Mouse (Mus musculus) midbrain, postnatal 0 days (tissue): ENCODE data around the gene Serpina9. TPM values are rescaled to one million over a fixed set of nuclear protein-coding genes. Genes with fewer than 3 reads are reported as not detected.

ENCODE experiments used
- ATAC-seq: fragments of 200-750 bp; cut with Nextera tagmentation; 2 replicates; pipeline ENCODE4 v1.8.0; 2017; ENCODE audit warnings: moderate number of reproducible peaks, mild to moderate bottlenecking, moderate TSS enrichment, moderate library complexity; ENCODE audit not compliant: low FRiP score
- DNase-seq: peaks from one replicate; pipeline ENCODE4 v3.0.0-alpha.2; 2015; ENCODE audit warnings: low spot score
- H3K27ac ChIP-seq: fragments of 300-500 bp; sonication (generic); 2 replicates; pipeline ENCODE4 v1.5.1; 2014; ENCODE audit warnings: low read depth, mild to moderate bottlenecking, low read length, mixed read lengths
- H3K27me3 ChIP-seq: fragments of 300-500 bp; sonication (generic); 2 replicates; pipeline ENCODE4 v1.6.1; 2014; ENCODE audit warnings: low read length, control low read depth, mixed read lengths; ENCODE audit not compliant: insufficient read depth
- H3K36me3 ChIP-seq: fragments of 300-500 bp; sonication (generic); 2 replicates; pipeline ENCODE4 v1.6.1; 2014; ENCODE audit warnings: low read length, control low read depth, mixed read lengths; ENCODE audit not compliant: insufficient read depth
- H3K4me1 ChIP-seq: fragments of 300-500 bp; sonication (generic); 2 replicates; pipeline ENCODE4 v1.6.1; 2014; ENCODE audit warnings: mild to moderate bottlenecking, control low read depth, antibody characterized with exemption, low read length, mixed read lengths; ENCODE audit not compliant: insufficient read depth
- H3K4me2 ChIP-seq: fragments of 300-500 bp; sonication (generic); 2 replicates; pipeline ENCODE4 v1.6.1; 2014; ENCODE audit warnings: low read depth, mild to moderate bottlenecking, low read length, mixed read lengths; ENCODE audit not compliant: poor library complexity, severe bottlenecking
- H3K4me3 ChIP-seq: fragments of 300-500 bp; sonication (generic); 2 replicates; pipeline ENCODE4 v1.5.1; 2014; ENCODE audit warnings: low read depth, mild to moderate bottlenecking, low read length, moderate library complexity
- H3K9ac ChIP-seq: fragments of 300-500 bp; sonication (generic); replicated peaks from 2 replicates; pipeline ENCODE4 v1.6.1; 2014; ENCODE audit warnings: mild to moderate bottlenecking, low read length, moderate library complexity, mixed read lengths; ENCODE audit not compliant: poor library complexity, severe bottlenecking
- H3K9me3 ChIP-seq: fragments of 300-500 bp; sonication (generic); 2 replicates; pipeline ENCODE4 v1.6.1; 2016; ENCODE audit warnings: low read length, control low read depth
- CTCF ChIP-seq: IDR thresholded peaks from 2 replicates; pipeline ENCODE4 v1.5.1; 2016; ENCODE audit warnings: antibody characterized with exemption, mild to moderate bottlenecking
- WGBS: fragments of 180-500 bp; shearing (Covaris S2); extraction: QIAGEN DNeasy Blood & Tissue Kit; methylation state at CpG from one replicate; pipeline ENCODE4 v1.1.7; 2014; 5-methylcytosine and 5-hydroxymethylcytosine counted together
- polyA plus RNA-seq: library from polyadenylated mRNA; unstranded; fragments of >200 nt; fragmentation: Nextera tagmentation; extraction: Ambion mirVana; gene quantifications from 2 replicates; pipeline ENCODE4 v1.2.1, GENCODE M21; 2015
- total RNA-seq: library from RNA; depleted of rRNA; stranded (reverse); fragments of >200 nt; gene quantifications from 2 replicates; pipeline ENCODE4 v1.2.3, GENCODE M21; 2014

Gene Serpina9
- total and polyA plus RNA-seq, 2 experiments from 2014 or later = 0.14 TPM; not detected in 1

GRCm38 (mm10) chr12:104033752-104034151 is 20.2 kb upstream of the Serpina9 start:
- H3K4me3 ChIP-seq = no peak overlapping the region
- H3K9ac ChIP-seq = no peak overlapping the region
- H3K9me3 ChIP-seq = no peaks in the 10 kb centered on the region
- no peak overlapping the region for H3K27ac ChIP-seq
- no peak for ATAC-seq
- no peak for DNase-seq
- no peak for TF ChIP-seq CTCF
- WGBS = 100% methylated on average over 1 of the region's 1 CpGs
- no peaks in the 10 kb centered on the region for H3K4me1 ChIP-seq
- H3K36me3 ChIP-seq = no peaks in the 10 kb centered on the region
- H3K27me3 ChIP-seq = no peaks in the 10 kb centered on the region
- H3K4me2 ChIP-seq = no peak overlapping the region

- peak; percentile 64 for TF ChIP-seq CTCF
- DNase-seq (peak; percentile 19), ATAC-seq (no peak; the same call in 1 of the 2 replicates)
- WGBS = 42% methylated on average over 8 of the region's 8 CpGs
- H3K4me3 ChIP-seq = no peak overlapping the region
- H3K4me2 ChIP-seq = no peak overlapping the region
- no peaks in the 10 kb centered on the region for H3K4me1 ChIP-seq
- no peaks in the 10 kb centered on the region for H3K36me3 ChIP-seq
- H3K27ac ChIP-seq = no peak overlapping the region
- H3K9me3 ChIP-seq = no peaks in the 10 kb centered on the region
- no peak overlapping the region for H3K9ac ChIP-seq
- no peaks in the 10 kb centered on the region for H3K27me3 ChIP-seq
Observed at GRCm38 (mm10) chr12:104029986-104030385, 16.4 kb upstream of the Serpina9 start.

- Histone ChIP-seq H3K4me2 (no peak overlapping the region), H3K4me1 (no peaks in the 10 kb centered on the region), H3K27me3 (no peaks in the 10 kb centered on the region), H3K9ac (no peak overlapping the region), H3K4me3 (no peak overlapping the region), H3K9me3 (no peaks in the 10 kb centered on the region), H3K27ac (no peak overlapping the region), H3K36me3 (no peaks in the 10 kb centered on the region)
- no peak for TF ChIP-seq CTCF
- 82% methylated on average over 3 of the region's 3 CpGs for WGBS
- DNase-seq (no peak), ATAC-seq (no peak)
Observed at GRCm38 (mm10) chr12:104015280-104015679, 1.7 kb upstream of the Serpina9 start.

- Histone ChIP-seq H3K36me3 (no peaks in the 10 kb centered on the region), H3K4me3 (no peak overlapping the region), H3K27me3 (no peaks in the 10 kb centered on the region), H3K4me2 (no peak overlapping the region), H3K4me1 (no peaks in the 10 kb centered on the region), H3K27ac (no peak overlapping the region), H3K9me3 (no peaks in the 10 kb centered on the region), H3K9ac (no peak overlapping the region)
- peak; percentile 31; the same call in 1 of the 2 replicates for TF ChIP-seq CTCF
- DNase-seq (no peak), ATAC-seq (no peak)
- 82% methylated on average over 5 of the region's 5 CpGs for WGBS
Observed at GRCm38 (mm10) chr12:104004689-104005088, 8.9 kb downstream of the Serpina9 start.

GRCm38 (mm10) chr12:104003238-104003612 is 10.3 kb downstream of the Serpina9 start:
- 57% methylated on average over 4 of the region's 4 CpGs for whole genome bisulfite sequencing
- Histone ChIP-seq H3K9me3 (no peaks in the 10 kb centered on the region), H3K36me3 (no peaks in the 10 kb centered on the region), H3K4me1 (no peaks in the 10 kb centered on the region), H3K4me2 (no peak overlapping the region), H3K9ac (no peak overlapping the region), H3K27me3 (no peaks in the 10 kb centered on the region), H3K4me3 (no peak overlapping the region), H3K27ac (no peak overlapping the region)
- no peak for TF ChIP-seq CTCF
- DNase-seq (peak; percentile 8), ATAC-seq (no peak)

GRCm38 (mm10) chr12:104002569-104003237 is 10.9 kb downstream of the Serpina9 start:
- DNase-seq = no peak
- H3K27me3 ChIP-seq = no peaks in the 10 kb centered on the region

More at GRCm38 (mm10) chr12:104002569-104003237, 10.9 kb downstream of the Serpina9 start:
- Histone ChIP-seq H3K4me2 (no peak overlapping the region), H3K9me3 (no peaks in the 10 kb centered on the region), H3K4me1 (no peaks in the 10 kb centered on the region), H3K9ac (no peak overlapping the region), H3K4me3 (no peak overlapping the region), H3K27ac (no peak overlapping the region), H3K36me3 (no peaks in the 10 kb centered on the region)
- ATAC-seq = no peak
- WGBS = 79% methylated on average over 10 of the region's 10 CpGs
- no peak for TF ChIP-seq CTCF
